Mouse (Mus musculus) heart, embryonic 11.5 days (tissue): ENCODE results near the gene Mboat1. TPM values are rescaled to one million over a fixed set of nuclear protein-coding genes. Genes with fewer than 3 reads are reported as not detected.

Source experiments
- ATAC-seq: fragments of 200-750 bp; cut with Nextera tagmentation; replicated peaks from 2 replicates; pipeline ENCODE4 v1.8.0; 2017; ENCODE audit warnings: moderate library complexity; ENCODE audit not compliant: insufficient number of reproducible peaks, low FRiP score, low TSS enrichment
- H3K27ac ChIP-seq: fragments of 300-500 bp; sonication (generic); 2 replicates; pipeline ENCODE4 v1.5.1; 2014; ENCODE audit warnings: mild to moderate bottlenecking, low read depth, low read length
- H3K27me3 ChIP-seq: fragments of 300-500 bp; sonication (generic); 2 replicates; pipeline ENCODE4 v1.6.1; 2014; ENCODE audit warnings: mild to moderate bottlenecking, low read length, mixed read lengths; ENCODE audit not compliant: control insufficient read depth, insufficient read depth
- H3K36me3 ChIP-seq: fragments of 300-500 bp; sonication (generic); 2 replicates; pipeline ENCODE4 v1.6.1; 2014; ENCODE audit warnings: mild to moderate bottlenecking, low read length, moderate library complexity, mixed read lengths; ENCODE audit not compliant: control insufficient read depth, insufficient read depth
- H3K4me1 ChIP-seq: fragments of 300-500 bp; sonication (generic); 2 replicates; pipeline ENCODE4 v1.6.1; 2014; ENCODE audit warnings: low read length; ENCODE audit not compliant: control insufficient read depth, insufficient read depth
- H3K4me2 ChIP-seq: fragments of 300-500 bp; sonication (generic); 2 replicates; pipeline ENCODE4 v1.6.1; 2014; ENCODE audit warnings: mild to moderate bottlenecking, moderate library complexity
- H3K4me3 ChIP-seq: fragments of 300-500 bp; sonication (generic); 2 replicates; pipeline ENCODE4 v1.5.1; 2014; ENCODE audit warnings: low read depth, low read length
- H3K9ac ChIP-seq: fragments of 300-500 bp; sonication (generic); 2 replicates; pipeline ENCODE4 v1.6.1; 2014; ENCODE audit warnings: mild to moderate bottlenecking, low read depth, low read length, moderate library complexity
- H3K9me3 ChIP-seq: fragments of 300-500 bp; sonication (generic); replicated peaks from 2 replicates; pipeline ENCODE4 v1.6.1; 2016; ENCODE audit warnings: low read length; ENCODE audit not compliant: control insufficient read depth
- WGBS: fragments of 180-500 bp; shearing (Covaris S2); extraction: QIAGEN DNeasy Blood & Tissue Kit; methylation state at CpG from one replicate; pipeline ENCODE4 v1.1.7; 2014; ENCODE audit not compliant: insufficient replicate concordance; 5-methylcytosine and 5-hydroxymethylcytosine counted together
- polyA plus RNA-seq: library from polyadenylated mRNA; unstranded; fragments of >200 nt; fragmentation: Nextera tagmentation; extraction: Ambion mirVana; gene quantifications from 2 replicates; pipeline ENCODE4 v1.2.1, GENCODE M21; 2014

Gene Mboat1
- polyA plus RNA-seq: 2.5 TPM in 2 replicates

GRCm38 (mm10) chr13:30136243-30136922 lies at the start of gene Mboat1:
Gene Mboat1, plus strand, starts transcription at chr13:30136489.
- H3K27me3 ChIP-seq: peaks cover 17% of the 10 kb centered on the region
- ATAC-seq: peak; percentile 84
- H3K4me1 ChIP-seq: no peaks in the 10 kb centered on the region
- H3K36me3 ChIP-seq: no peaks in the 10 kb centered on the region
- 1% methylated on average over 53 of the region's 55 CpGs for WGBS
- no peaks in the 10 kb centered on the region for H3K9me3 ChIP-seq
- peak within 1 kb of the TSS; percentile 88 for H3K9ac ChIP-seq
- no peak within 1 kb of the TSS for H3K27ac ChIP-seq
- H3K4me2 ChIP-seq: peak within 1 kb of the TSS; percentile 97
- H3K4me3 ChIP-seq: peak within 1 kb of the TSS; percentile 64

DNA sequence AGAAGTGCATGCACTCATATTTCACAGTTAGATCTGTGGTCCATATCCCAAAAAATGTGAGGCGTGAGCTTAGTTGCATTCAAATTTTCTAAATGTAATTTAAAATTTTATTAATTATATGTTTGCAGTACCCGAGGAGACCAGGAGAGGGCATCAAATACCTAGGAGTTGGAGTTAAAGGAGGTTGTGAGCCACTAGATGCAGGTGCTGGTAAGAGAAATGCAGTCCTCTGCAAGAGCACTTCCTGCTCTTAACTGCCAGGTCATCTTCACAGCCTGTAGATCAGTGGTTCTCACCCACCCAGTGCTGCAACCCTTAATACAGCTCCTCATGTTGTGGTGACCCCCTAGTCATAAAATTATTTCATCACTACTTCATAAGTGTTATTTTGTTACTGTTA lies 43.2 kb upstream of the Mboat1 start:
- Histone ChIP-seq H3K4me1 (no peaks in the 10 kb centered on the region), H3K27ac (no peak overlapping the region), H3K4me3 (no peak overlapping the region), H3K9ac (no peak overlapping the region), H3K9me3 (no peaks in the 10 kb centered on the region; the same call in 1 of the 2 replicates), H3K36me3 (no peaks in the 10 kb centered on the region), H3K27me3 (no peaks in the 10 kb centered on the region), H3K4me2 (no peak overlapping the region)
- WGBS: 45% methylated on average over 2 of the region's 2 CpGs
- ATAC-seq: no peak

- H3K9ac ChIP-seq: no peak overlapping the region
- no peak for ATAC-seq
These were observed 40.4 kb upstream of the Mboat1 start for GRCm38 (mm10) chr13:30095851-30096250.

DNA sequence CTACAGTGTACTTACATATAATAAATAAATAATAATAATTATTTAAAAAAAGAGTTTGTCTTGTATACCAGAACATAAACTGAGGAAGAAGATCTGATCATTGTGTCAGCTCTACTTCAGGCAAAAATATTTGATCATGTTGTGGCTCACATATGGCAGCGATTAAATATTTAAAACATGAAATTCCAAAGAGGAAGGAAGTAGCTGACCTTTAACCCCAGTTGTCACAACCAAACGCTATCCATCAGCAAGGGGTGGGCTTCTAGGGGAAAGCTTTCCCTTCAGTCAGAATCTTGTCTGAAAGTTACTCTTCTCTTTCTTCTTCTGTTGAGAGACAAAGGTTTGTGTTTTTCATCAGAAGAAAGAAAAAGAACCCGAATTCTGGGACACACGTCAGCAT lies 39.8 kb upstream of the Mboat1 start:
- H3K27me3 ChIP-seq: no peaks in the 10 kb centered on the region
- no peaks in the 10 kb centered on the region for H3K4me1 ChIP-seq
- no peak for ATAC-seq
- H3K9ac ChIP-seq: no peak overlapping the region
- WGBS: 42% methylated on average over 4 of the region's 4 CpGs
- H3K4me2 ChIP-seq: no peak overlapping the region
- H3K36me3 ChIP-seq: no peaks in the 10 kb centered on the region
- H3K4me3 ChIP-seq: no peak overlapping the region
- no peak overlapping the region for H3K27ac ChIP-seq
- no peaks in the 10 kb centered on the region for H3K9me3 ChIP-seq

More at GRCm38 (mm10) chr13:30095851-30096250, 40.4 kb upstream of the Mboat1 start:
- no peaks in the 10 kb centered on the region for H3K9me3 ChIP-seq
- no peaks in the 10 kb centered on the region for H3K4me1 ChIP-seq
- WGBS: 71% methylated on average over 4 of the region's 4 CpGs
- H3K36me3 ChIP-seq: no peaks in the 10 kb centered on the region
- H3K4me3 ChIP-seq: no peak overlapping the region
- H3K27me3 ChIP-seq: no peaks in the 10 kb centered on the region
- H3K4me2 ChIP-seq: no peak overlapping the region
- H3K27ac ChIP-seq: no peak overlapping the region

GRCm38 (mm10) chr13:30109001-30109600 lies 27.2 kb upstream of the Mboat1 start:
- Histone ChIP-seq H3K4me1 (no peaks in the 10 kb centered on the region), H3K4me2 (no peak overlapping the region), H3K27ac (no peak overlapping the region), H3K4me3 (no peak overlapping the region), H3K27me3 (no peaks in the 10 kb centered on the region), H3K9ac (no peak overlapping the region), H3K36me3 (no peaks in the 10 kb centered on the region), H3K9me3 (no peaks in the 10 kb centered on the region)
- 81% methylated on average over 4 of the region's 4 CpGs for WGBS
- no peak for ATAC-seq

DNA sequence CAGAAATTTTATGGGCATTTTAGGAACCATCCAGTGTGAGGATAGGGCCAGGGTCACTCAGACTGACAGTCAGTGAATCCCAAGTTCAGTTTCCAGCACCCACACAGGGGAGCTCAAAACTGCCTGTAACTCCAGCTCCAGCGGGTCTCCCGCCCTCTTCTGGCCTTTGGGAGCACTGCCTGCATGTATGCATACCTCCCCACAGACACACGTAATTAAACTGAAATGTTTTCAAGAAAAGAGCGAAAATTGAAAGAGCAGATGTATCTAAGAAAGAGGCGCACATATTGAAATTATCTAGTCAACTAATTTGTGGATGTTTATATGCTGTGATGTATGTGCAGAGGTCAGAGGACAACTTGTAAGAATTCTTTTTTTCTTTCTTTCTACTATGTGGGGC lies 20.5 kb upstream of the Mboat1 start:
- ATAC-seq: no peak
- Histone ChIP-seq H3K4me3 (no peak overlapping the region), H3K36me3 (no peaks in the 10 kb centered on the region), H3K9ac (no peak overlapping the region), H3K4me1 (no peaks in the 10 kb centered on the region), H3K9me3 (no peaks in the 10 kb centered on the region), H3K4me2 (no peak overlapping the region), H3K27me3 (no peaks in the 10 kb centered on the region), H3K27ac (no peak overlapping the region)
- 75% methylated on average over 5 of the region's 5 CpGs for WGBS

DNA sequence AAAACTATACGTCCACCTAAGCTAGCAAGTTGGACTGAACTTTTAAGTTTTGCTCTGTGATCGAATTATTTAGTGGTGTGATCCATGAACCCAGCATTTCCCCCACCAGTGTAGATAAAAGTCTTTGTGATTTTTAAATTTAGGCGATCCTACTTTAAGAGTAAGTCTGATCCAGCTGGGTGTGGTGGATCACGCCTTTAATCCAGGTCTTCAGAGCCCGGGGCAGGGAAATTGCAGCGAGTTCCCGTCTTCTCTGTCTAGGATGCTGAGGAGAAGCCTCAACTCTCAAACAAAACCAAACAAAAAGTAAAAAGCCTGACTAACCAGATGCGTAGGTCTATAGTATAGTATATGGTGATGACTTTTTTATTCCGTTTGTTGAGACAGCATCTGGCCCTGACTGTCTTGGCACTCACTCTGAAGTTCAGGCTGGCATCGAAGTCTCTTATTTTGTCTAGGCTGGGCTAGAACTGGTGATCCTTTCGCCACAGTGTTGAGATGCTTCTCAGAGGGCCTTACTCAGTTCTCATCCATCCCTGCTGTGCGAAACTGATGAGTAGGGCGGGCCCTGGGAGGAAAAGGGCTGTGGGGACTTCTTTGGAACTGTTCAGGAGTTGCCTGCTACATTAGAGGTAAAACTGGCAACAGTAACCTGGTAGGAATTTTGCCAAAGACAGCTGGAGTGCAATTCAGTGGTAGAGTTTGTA lies 787 bp downstream of the Mboat1 start:
- H3K36me3 ChIP-seq: no peaks in the 10 kb centered on the region
- ATAC-seq: no peak
- peak overlapping the region; percentile 64 for H3K4me3 ChIP-seq
- peak overlapping the region; percentile 88 for H3K9ac ChIP-seq
- H3K9me3 ChIP-seq: no peaks in the 10 kb centered on the region
- peak overlapping the region; percentile 97 for H3K4me2 ChIP-seq
- peaks cover 17% of the 10 kb centered on the region for H3K27me3 ChIP-seq
- H3K4me1 ChIP-seq: no peaks in the 10 kb centered on the region
- no peak overlapping the region for H3K27ac ChIP-seq
- WGBS: 35% methylated on average over 13 of the region's 13 CpGs

DNA sequence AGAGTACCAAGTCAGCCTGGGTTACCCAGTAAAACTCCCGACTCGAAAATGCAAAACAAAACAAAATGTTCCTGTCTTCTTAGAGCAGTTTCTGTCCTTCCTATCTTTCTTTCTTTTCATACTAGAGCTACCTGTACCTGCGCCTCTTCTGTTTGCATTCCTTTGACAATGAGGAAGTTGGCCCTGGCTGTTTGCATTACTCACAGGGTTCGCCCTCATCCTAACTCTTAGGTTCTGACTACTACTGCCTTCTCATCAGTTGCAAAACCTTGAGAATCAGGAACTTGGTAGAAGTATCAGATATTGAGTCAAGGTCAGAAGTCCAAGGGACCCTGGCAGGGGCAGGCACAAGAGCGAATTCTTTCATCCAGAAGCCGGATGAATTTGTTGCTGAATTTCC lies 1.7 kb downstream of the Mboat1 start:
- ATAC-seq: no peak
- H3K27ac ChIP-seq: no peak overlapping the region
- no peak overlapping the region for H3K9ac ChIP-seq
- H3K4me1 ChIP-seq: no peaks in the 10 kb centered on the region
- WGBS: 81% methylated on average over 6 of the region's 6 CpGs
- peaks cover 17% of the 10 kb centered on the region for H3K27me3 ChIP-seq
- no peaks in the 10 kb centered on the region for H3K36me3 ChIP-seq
- no peak overlapping the region for H3K4me2 ChIP-seq
- no peaks in the 10 kb centered on the region for H3K9me3 ChIP-seq
- H3K4me3 ChIP-seq: no peak overlapping the region
